Mouse (Mus musculus): ENCODE data around the gene Tfap2b. TPM values are rescaled to one million over a fixed set of nuclear protein-coding genes. Genes with fewer than 3 reads are reported as not detected.

Gene Tfap2b
- not detected for polyA plus RNA-seq (2015; fragmentation: Illumina TruSeq; extraction: RNeasy Lipid Tissue Mini Kit (QIAGEN cat#74804); ENCODE audit: insufficient read depth, low replicate concordance)

GRCm38 (mm10) chr1:19208641-19209358 lies at the start of gene Tfap2b:
Tfap2b (plus strand) TSS chr1:19208914.

Other genes with a start within 250 kb of the Tfap2b start
- not detected for gene Tfap2d, start 105.9 kb upstream of the Tfap2b start, polyA plus RNA-seq (2015; fragmentation: Illumina TruSeq; extraction: RNeasy Lipid Tissue Mini Kit (QIAGEN cat#74804); ENCODE audit: insufficient read depth, low replicate concordance)

Data from spleen, adult 10 weeks (tissue).